Mouse (Mus musculus): ENCODE measurements around the gene Gemin7. TPM values are rescaled to one million over a fixed set of nuclear protein-coding genes. Genes with fewer than 3 reads are reported as not detected.

The Gemin7 gene
- polyA plus RNA-seq, 1 experiment from 2014 or later, result 114 TPM

DNA sequence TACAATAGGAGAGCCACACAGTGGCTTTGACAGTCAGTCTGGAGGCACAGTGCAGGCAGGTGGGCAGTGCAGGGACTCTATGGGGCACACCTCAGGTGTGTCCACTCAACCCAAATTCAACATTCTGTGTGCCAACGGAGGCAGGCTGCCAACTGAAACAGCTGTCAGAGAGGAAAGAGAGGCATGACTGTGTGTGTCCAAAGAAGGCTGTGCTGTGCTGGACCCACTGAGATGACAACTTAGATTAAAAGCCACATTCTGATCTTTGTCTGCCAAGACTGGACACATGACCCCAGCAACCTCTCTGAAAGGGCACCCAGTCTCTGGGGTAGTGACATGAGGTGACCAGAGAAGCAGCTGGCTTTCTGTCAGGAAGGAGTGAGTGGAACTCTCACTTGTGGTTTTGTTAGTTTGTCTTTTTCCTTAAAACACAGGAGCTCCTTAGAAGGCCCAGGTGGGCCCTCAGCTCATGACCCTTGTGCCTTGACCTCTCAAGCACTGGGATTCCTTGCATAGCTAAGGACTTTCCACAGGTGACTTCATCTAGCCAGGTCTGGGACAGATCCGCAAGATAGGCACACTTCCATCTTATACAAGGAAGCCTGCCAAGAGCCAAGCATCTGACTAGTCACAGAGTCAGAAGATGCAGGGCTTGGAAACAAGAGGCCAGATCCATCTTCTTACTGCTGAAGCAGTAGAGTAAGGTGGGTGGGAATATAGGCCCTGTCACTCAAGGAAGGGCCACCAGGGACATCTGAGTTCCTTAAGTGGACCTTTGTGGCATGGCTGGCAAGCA, 36.4 kb downstream of the Gemin7 start:
- no peak overlapping the region for H3K4me3 ChIP-seq (ENCODE audit: low read depth, low read length)
- no peaks in the 10 kb centered on the region for H3K27me3 ChIP-seq (ENCODE audit: control insufficient read depth, insufficient read depth, low read length)
- WGBS, result 59% methylated on average over 2 of the region's 2 CpGs
- no peak for DNase-seq (ENCODE audit: low spot score)
- H3K9me3 ChIP-seq (ENCODE audit: control insufficient read depth, low read length), result no peaks in the 10 kb centered on the region
- H3K36me3 ChIP-seq (ENCODE audit: control insufficient read depth, insufficient read depth, low read length), result no peaks in the 10 kb centered on the region
- no peak overlapping the region for H3K27ac ChIP-seq (replicated peaks)
- peaks cover 6% of the 10 kb centered on the region; the same call in 1 of the 2 replicates for H3K4me1 ChIP-seq (replicated peaks; ENCODE audit: control insufficient read depth, insufficient read depth)
- ATAC-seq (ENCODE audit: low FRiP score, low TSS enrichment), result no peak
- TF ChIP-seq EP300 (optimal IDR thresholded peaks at IDR 0.05) (no peak), CTCF (IDR thresholded peaks at IDR 0.05; ENCODE audit: low read depth) (no peak)
- no peak overlapping the region for H3K4me2 ChIP-seq (replicated peaks; ENCODE audit: low read depth)
- no peak overlapping the region for H3K9ac ChIP-seq (ENCODE audit: low read length)

DNA sequence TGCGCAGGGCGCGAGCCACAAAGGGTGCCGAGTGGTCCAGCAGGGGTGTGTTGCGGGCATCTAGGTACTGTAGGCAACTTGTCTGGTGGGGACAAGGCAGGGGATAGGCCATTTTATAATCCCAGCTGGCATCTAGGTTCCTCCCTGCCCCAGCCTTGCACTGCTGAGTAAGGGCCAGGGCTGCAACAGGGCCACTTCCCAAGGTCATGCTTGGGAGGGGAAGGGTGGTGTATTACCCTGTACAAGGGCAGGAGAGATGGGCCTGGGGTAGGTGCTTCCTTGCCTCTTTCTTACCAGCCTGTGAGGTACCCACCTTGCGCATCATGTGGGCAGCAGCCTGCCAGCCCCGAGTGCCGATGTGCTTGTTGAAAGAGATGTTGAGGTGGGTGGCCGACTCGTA, 42.7 kb downstream of the Gemin7 start:
- H3K4me2 ChIP-seq (replicated peaks; ENCODE audit: low read depth), result no peak overlapping the region
- no peaks in the 10 kb centered on the region for H3K9me3 ChIP-seq (ENCODE audit: control insufficient read depth, low read length)
- H3K27ac ChIP-seq (replicated peaks), result no peak overlapping the region
- no peaks in the 10 kb centered on the region for H3K4me1 ChIP-seq (replicated peaks; ENCODE audit: control insufficient read depth, insufficient read depth)
- no peak for TF ChIP-seq CTCF (IDR thresholded peaks at IDR 0.05; ENCODE audit: low read depth)
- no peak for TF ChIP-seq EP300 (optimal IDR thresholded peaks at IDR 0.05)
- ATAC-seq (ENCODE audit: low FRiP score, low TSS enrichment) (no peak), DNase-seq (ENCODE audit: low spot score) (no peak)
- H3K27me3 ChIP-seq (ENCODE audit: control insufficient read depth, insufficient read depth, low read length), result no peaks in the 10 kb centered on the region
- H3K36me3 ChIP-seq (ENCODE audit: control insufficient read depth, insufficient read depth, low read length), result peaks cover 33% of the 10 kb centered on the region
- H3K9ac ChIP-seq (ENCODE audit: low read length), result no peak overlapping the region
- H3K4me3 ChIP-seq (ENCODE audit: low read depth, low read length), result no peak overlapping the region
- 89% methylated on average over 10 of the region's 10 CpGs for WGBS

DNA sequence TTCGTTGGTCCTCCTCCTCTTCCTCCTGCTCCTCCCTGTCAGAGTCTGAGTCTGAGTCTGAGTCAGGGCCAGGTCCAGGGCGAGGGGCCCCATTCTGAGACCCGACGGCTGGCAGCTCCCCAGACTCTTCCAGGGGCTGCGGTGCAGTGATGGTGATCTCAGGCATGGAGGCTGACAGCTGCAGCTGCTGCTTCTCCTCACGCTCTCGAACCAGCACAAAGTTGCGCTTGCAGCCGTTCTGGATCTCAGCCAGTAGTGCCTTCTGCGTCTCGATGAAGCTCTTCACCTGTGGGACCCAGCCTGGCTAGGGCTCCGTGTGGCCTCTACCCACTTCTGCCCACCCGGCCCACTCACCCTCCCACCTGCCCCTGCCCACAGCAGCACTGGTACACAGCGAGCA, 45.2 kb downstream of the Gemin7 start:
- 82% methylated on average over 14 of the region's 14 CpGs for WGBS
- no peak overlapping the region for H3K27ac ChIP-seq (replicated peaks)
- H3K4me2 ChIP-seq (replicated peaks; ENCODE audit: low read depth), result no peak overlapping the region
- H3K9ac ChIP-seq (ENCODE audit: low read length), result no peak overlapping the region
- H3K27me3 ChIP-seq (ENCODE audit: control insufficient read depth, insufficient read depth, low read length), result no peaks in the 10 kb centered on the region
- no peaks in the 10 kb centered on the region for H3K9me3 ChIP-seq (ENCODE audit: control insufficient read depth, low read length)
- peaks cover 33% of the 10 kb centered on the region for H3K36me3 ChIP-seq (ENCODE audit: control insufficient read depth, insufficient read depth, low read length)
- H3K4me3 ChIP-seq (ENCODE audit: low read depth, low read length), result no peak overlapping the region
- no peak for ATAC-seq (ENCODE audit: low FRiP score, low TSS enrichment)
- no peak for DNase-seq (ENCODE audit: low spot score)
- TF ChIP-seq EP300 (optimal IDR thresholded peaks at IDR 0.05) (no peak), CTCF (IDR thresholded peaks at IDR 0.05; ENCODE audit: low read depth) (no peak)
- no peaks in the 10 kb centered on the region for H3K4me1 ChIP-seq (replicated peaks; ENCODE audit: control insufficient read depth, insufficient read depth)

DNA sequence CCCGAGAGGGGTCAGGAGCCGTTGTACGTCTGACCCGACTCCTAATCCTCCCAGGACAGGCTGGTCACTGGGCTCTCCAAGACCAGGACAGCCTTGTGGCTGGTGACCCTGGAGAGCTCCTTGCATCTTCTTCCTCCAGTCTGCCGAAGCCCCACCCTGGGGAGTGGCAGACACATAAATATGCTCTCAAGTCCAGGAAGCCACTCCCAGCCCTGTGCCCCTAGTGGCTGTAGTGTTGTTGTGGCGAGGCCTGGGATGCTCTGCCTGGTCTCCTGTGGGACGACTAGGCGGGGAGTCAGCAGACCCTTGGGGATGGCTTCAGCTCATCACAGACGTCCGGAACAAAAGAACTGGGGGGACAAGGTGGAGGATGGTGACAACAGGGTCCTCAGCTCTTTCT, 46.3 kb downstream of the Gemin7 start:
- WGBS, result 67% methylated on average over 10 of the region's 10 CpGs
- DNase-seq (ENCODE audit: low spot score) (peak; percentile 50), ATAC-seq (ENCODE audit: low FRiP score, low TSS enrichment) (peak; percentile 31; the same call in 1 of the 2 replicates)
- no peak overlapping the region for H3K27ac ChIP-seq (replicated peaks)
- H3K4me2 ChIP-seq (replicated peaks; ENCODE audit: low read depth), result no peak overlapping the region
- H3K36me3 ChIP-seq (ENCODE audit: control insufficient read depth, insufficient read depth, low read length), result peaks cover 33% of the 10 kb centered on the region
- no peaks in the 10 kb centered on the region for H3K9me3 ChIP-seq (ENCODE audit: control insufficient read depth, low read length)
- no peak for TF ChIP-seq EP300 (optimal IDR thresholded peaks at IDR 0.05)
- TF ChIP-seq CTCF (IDR thresholded peaks at IDR 0.05; ENCODE audit: low read depth), result peak; percentile 52
- H3K4me1 ChIP-seq (replicated peaks; ENCODE audit: control insufficient read depth, insufficient read depth), result no peaks in the 10 kb centered on the region
- no peaks in the 10 kb centered on the region for H3K27me3 ChIP-seq (ENCODE audit: control insufficient read depth, insufficient read depth, low read length)
- H3K9ac ChIP-seq (ENCODE audit: low read length), result no peak overlapping the region
- no peak overlapping the region for H3K4me3 ChIP-seq (ENCODE audit: low read depth, low read length)

DNA sequence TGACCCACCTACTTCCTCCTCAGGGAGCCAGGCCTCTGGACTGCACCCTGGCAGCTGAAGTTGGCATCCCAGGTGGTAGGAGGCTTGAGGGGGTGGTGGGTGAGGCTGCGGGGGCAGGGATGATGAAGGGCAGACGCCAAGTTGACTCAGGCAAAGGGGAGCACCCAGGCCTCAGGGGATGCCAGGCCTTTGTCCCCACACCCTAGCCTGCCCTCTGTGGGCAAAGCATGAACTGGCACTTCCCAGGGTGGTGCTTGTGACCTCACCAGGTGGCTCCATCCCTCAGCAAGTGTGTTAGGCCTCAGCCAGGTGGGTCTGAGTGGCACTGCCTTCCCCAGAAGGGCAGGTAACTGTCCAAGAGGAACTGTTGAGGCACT, 52.3 kb downstream of the Gemin7 start:
- Histone ChIP-seq H3K9ac (ENCODE audit: low read length) (no peak overlapping the region), H3K4me3 (ENCODE audit: low read depth, low read length) (no peak overlapping the region), H3K4me2 (replicated peaks; ENCODE audit: low read depth) (no peak overlapping the region), H3K9me3 (ENCODE audit: control insufficient read depth, low read length) (no peaks in the 10 kb centered on the region), H3K27me3 (ENCODE audit: control insufficient read depth, insufficient read depth, low read length) (peaks cover 21% of the 10 kb centered on the region; the same call in 1 of the 2 replicates), H3K27ac (replicated peaks) (peak overlapping the region; percentile 9; the same call in 1 of the 2 replicates), H3K4me1 (replicated peaks; ENCODE audit: control insufficient read depth, insufficient read depth) (peaks cover 10% of the 10 kb centered on the region), H3K36me3 (ENCODE audit: control insufficient read depth, insufficient read depth, low read length) (no peaks in the 10 kb centered on the region)
- TF ChIP-seq EP300 (optimal IDR thresholded peaks at IDR 0.05) (no peak), CTCF (IDR thresholded peaks at IDR 0.05; ENCODE audit: low read depth) (peak; percentile 48)
- 63% methylated on average over 2 of the region's 2 CpGs for WGBS
- DNase-seq (ENCODE audit: low spot score) (no peak), ATAC-seq (ENCODE audit: low FRiP score, low TSS enrichment) (peak; percentile 11; the same call in 1 of the 2 replicates)

DNA sequence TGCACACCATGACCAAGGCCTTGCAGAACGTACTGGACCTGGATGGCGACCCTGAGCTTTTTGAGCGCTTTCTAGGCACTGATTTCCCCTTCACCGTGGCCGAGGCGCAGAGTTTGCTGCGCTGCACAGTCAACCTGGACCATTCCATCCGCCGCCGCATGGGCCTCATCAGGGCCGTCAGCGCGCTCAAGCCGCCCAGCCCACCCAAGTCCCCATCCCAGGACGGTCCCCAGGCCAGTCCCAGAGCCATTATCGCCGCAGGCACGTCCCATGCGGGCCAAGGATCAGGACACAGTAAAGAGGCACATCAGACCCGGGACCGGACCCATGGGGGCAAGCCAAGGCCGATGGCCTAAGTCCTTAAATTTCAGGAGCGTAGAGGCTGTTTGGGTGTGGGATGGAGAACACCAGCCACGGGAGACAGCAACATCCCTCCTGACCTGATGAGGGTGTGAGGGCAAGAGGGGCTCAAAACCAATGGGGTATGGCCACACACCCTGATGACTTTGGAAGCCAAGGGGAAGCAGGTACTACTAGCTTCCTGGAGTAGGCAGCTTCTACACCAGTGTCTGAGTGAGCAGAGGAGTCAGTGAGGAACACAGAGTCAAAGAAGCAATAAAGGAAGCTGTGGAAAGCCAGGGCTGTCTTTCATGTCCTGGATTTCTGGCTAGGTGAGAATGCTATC, 52.8 kb downstream of the Gemin7 start:
- Histone ChIP-seq H3K4me2 (replicated peaks; ENCODE audit: low read depth) (peak overlapping the region; percentile 55), H3K4me3 (ENCODE audit: low read depth, low read length) (peak overlapping the region; percentile 39), H3K9ac (ENCODE audit: low read length) (peak overlapping the region; percentile 18; the same call in 1 of the 2 replicates), H3K9me3 (ENCODE audit: control insufficient read depth, low read length) (no peaks in the 10 kb centered on the region), H3K27ac (replicated peaks) (peak overlapping the region; percentile 9), H3K27me3 (ENCODE audit: control insufficient read depth, insufficient read depth, low read length) (peaks cover 22% of the 10 kb centered on the region; the same call in 1 of the 2 replicates), H3K4me1 (replicated peaks; ENCODE audit: control insufficient read depth, insufficient read depth) (peaks cover 10% of the 10 kb centered on the region), H3K36me3 (ENCODE audit: control insufficient read depth, insufficient read depth, low read length) (no peaks in the 10 kb centered on the region)
- 14% methylated on average over 24 of the region's 24 CpGs for WGBS
- no peak for ATAC-seq (ENCODE audit: low FRiP score, low TSS enrichment)
- TF ChIP-seq CTCF (IDR thresholded peaks at IDR 0.05; ENCODE audit: low read depth) (no peak), EP300 (optimal IDR thresholded peaks at IDR 0.05) (no peak)
- no peak for DNase-seq (ENCODE audit: low spot score)
